Mouse (Mus musculus): Measurements from ENCODE around the gene Gm11236.
"Not testable (repeated sequence)": the region's sequence is repeated elsewhere in the genome, so short reads cannot be mapped to it uniquely, and the experiment has no call there.

DNA sequence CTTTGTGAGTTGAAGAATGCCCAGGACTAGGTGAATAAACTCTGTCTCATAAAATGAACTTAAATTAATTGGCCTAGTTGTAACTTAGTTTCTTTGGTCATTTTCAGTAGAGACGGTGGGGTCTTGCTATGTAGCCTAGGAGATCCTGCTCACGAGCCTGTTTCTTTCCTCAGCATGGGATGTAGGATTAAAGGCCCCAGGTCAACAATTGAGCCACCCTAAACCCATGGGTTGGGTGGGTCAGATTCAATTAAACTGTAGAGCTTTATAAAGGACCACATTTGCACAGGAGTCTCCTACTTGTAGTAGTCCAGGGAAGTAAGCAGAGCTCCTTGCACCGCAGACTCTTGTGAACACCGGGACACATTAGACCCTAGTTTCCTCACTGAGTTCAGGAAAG, at the start of gene Gm11236:
- TF ChIP-seq POLR2A (IDR thresholded peaks at IDR 0.05; ENCODE audit: borderline replicate concordance, extremely low read depth, insufficient read depth, insufficient read length, poor library complexity, severe bottlenecking); CTCF (IDR thresholded peaks at IDR 0.05; ENCODE audit: borderline replicate concordance, extremely low read depth, insufficient read depth, insufficient read length): not testable (repeated sequence)

Data from brain, embryonic 14.5 days (tissue).